Mouse (Mus musculus): ENCODE data around the gene Tsc1.

The Tsc1 gene

DNA sequence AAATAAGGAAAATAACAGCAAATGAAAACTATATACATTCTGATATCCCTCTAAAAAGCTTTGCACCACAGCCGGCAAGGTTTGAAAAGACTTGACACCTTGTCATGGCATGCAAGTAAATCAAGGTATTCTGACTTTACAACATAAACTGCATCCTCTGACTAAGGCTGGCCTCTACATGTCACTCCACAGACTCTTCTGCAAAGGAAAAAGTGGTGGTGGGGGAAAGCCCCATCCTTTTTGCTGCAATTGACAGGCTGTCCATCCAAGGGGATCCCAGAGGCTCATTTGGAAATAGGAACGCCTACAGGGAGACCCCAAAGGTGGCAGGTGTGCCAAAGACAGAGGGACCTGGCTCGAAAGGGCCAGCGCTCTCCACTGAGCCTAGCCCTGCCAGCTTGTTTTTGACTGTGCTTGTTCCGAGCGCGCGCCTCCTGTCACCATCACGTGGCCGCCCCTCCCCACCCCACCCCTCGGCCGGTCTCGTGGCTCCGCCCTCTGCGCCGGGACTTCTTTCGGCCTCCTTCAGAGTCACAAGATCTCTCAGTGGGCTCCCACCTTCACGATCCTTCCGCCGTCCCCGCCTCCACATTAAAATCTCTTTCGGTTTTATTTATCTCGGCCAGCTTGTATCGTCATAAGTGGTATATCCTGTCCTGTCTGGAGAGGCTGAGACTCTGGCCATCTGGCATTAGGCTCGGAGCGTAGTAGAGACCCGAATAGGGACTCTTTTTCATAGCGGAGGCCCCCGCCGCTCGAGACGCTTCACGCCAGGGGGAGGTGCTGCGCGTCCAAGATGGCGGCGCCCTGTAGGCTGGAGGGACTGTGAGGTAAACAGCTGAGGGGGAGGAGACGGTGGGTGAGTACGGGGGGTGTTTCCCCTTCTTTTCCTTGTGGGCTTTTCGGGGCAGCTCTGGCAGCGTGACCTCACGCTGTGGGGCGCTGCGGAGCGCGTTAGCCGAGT, at the start of gene Tsc1:
Gene Tsc1, plus strand, starts transcription at position 768 of the 964 bp plus-strand sequence.
- DNase-seq = peak; percentile 97 to 98

DNA sequence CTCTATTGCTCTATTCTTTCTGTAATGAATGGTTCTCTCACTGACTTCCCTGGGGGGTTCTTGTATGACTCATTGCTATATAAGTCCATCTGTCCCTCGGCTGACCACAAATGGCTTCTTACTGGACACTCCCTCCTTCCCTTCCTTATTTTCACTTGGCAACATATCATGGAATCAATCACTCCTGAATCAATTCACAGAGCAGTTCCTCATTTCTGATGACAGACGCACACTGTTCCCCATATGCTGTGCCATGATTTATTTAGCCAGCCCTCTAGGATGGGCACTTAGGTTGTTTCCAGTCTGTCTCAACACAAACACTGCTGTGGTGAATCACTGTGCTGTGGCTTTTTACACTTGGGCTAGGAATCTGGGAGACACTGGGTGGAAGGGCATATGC, 49.5 kb upstream of the Tsc1 start:
- DNase-seq = no peak

DNA sequence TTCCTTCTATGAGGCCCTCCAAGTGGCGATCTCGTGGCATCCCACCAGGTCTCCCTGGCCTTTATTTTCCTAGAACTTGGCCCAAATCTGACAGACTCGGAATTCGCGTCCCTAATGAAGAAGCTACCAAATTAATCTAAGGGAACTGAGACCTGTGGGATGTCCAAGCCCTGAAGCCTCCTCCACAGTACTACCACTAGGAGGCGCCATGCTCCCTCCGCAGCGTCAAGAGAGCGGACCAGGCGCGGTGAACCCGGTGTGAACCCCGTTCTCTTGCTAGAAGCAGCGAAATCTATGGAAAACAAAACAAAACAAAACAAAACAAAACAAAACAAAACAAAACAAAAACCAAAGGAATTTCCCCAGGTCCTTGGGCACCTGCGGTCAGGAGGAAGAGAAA, 48.2 kb upstream of the Tsc1 start:
- peak; percentile 80 to 84 for DNase-seq

DNA sequence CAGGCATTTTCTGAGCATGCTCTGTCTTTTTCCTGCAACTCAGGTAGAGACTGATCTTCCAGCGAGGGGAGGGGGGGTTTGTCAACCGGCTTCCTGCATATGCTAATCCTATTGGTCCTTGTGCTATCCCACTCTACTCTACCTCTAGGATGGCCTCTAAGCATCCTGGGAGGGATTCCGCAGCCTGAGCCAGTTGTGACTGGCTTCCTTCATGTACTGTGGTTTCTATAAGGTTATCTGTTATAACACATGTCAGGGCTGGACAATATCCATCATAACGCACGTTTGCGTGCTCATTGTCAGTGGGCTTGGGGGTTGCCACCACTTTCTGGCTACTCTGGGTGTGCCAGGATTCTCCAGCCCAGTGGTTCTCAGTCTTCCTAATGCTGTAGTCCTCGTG, 45.0 kb upstream of the Tsc1 start:
- no peak for DNase-seq

DNA sequence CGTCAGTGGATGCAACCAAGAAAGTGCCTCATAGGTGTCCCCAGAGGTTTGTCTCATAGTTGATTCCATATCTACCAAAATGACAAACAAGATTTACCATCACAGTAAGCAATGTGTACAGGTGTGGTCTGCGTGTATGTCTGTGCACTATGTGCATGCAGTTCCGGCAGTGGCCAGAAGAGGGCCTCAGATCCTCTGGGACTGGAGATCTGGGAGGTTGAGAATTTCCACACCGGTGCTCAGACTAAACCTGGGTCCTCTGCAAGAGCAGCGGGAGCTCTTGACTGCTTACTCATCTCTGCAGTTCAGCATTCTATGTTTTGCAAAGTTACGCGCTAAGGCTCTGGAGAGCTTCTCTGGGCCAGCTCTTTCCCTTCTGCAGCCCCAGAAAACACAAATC, 44.0 kb upstream of the Tsc1 start:
- DNase-seq = no peak

DNA sequence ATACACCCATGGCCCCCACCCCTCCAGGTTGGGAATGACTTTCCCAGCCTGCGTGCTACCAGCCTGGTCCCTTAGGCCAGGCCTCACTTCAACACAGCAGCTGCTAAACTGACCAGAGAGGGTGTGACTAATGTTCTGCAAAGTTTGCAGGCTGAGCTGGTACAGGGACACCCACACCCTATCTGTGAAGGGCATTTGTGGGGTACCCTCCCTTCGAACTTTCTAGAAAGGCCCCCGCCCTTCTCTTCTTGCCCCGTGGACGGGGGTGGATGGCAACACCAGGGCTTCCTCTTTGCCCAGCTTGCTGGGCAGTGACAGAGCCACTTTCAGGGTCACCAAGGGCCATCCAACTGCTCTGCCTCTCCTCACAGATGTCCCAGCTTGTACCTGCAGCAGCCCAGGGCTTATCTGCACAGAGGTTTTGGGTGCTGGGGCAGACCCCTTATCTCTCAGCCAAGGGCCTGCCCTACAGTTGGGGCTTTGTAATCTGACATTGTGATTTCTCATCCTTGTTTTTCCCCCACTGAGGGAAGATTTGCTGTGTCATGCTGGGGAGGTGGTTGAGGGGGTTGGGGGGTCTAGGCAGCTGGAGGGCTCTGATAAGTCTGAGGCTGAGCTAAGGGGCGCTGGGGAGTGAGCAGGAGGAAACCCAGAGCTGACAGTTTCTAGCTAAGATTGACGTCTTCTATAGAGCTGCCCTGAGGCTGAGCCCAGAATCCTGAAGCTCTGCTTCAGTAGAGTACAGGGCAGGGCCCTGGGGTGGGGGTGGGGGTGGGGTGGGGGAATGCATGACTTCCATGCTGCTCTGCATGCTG, 43.1 kb upstream of the Tsc1 start:
- no peak for DNase-seq

DNA sequence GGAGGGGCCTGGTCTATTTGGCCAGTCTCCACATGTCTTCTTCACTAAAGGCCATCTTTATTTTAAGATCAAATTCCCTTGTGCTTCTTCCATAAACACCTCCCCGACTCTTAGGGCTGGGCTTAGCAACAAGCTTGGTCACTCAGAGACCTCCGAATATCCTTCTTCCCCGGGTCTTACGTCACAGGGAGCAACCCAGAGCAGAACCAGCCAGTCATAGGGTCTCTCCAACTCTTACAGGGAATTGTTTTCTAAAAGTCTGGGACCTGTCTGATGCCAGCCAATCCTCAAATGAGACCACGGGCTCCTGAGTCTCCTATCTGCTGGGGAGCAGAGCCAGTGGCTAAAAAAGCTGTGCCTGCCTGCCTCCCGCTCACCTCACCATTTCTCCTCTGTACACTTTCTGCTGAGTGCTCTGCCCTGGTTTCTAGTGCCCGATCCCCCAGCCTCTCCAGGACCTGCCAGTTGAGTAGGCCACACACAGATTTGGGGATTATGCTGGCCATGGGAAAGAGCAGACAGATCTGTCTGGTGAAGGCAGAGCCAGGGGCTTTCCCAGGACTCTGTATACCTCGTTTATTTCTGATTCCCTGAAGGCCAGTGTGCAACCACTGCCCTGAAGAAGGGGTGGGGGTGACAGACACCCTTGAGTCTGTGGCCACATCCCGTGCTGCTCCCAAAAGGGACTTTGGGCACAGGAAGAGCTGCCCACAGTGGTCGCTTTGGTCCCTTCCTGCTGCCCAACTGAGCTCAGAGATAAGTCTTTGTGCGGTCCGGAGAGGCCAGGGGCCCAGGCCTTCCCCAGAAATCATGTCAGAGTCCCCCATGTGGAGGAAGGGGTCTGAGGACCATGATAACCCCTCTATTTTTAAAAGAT, 42.1 kb upstream of the Tsc1 start:
- no peak for DNase-seq

DNA sequence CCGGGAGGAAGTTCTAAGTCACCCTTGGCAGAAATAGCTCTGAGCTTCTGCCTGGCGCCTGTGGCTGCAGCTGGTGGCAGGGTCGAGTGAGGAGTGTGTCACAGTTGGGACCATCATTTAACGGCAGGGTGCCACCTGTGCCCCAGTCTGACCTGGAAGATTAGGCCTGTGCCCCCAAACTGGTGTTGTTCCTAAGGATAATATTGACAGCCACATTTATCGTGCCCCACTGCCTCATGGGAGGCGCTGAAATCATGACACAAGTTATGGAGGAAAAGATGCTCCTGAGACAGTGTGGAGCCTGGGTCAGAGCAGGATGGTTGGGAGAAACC, 41.5 kb upstream of the Tsc1 start:
- DNase-seq = no peak

DNA sequence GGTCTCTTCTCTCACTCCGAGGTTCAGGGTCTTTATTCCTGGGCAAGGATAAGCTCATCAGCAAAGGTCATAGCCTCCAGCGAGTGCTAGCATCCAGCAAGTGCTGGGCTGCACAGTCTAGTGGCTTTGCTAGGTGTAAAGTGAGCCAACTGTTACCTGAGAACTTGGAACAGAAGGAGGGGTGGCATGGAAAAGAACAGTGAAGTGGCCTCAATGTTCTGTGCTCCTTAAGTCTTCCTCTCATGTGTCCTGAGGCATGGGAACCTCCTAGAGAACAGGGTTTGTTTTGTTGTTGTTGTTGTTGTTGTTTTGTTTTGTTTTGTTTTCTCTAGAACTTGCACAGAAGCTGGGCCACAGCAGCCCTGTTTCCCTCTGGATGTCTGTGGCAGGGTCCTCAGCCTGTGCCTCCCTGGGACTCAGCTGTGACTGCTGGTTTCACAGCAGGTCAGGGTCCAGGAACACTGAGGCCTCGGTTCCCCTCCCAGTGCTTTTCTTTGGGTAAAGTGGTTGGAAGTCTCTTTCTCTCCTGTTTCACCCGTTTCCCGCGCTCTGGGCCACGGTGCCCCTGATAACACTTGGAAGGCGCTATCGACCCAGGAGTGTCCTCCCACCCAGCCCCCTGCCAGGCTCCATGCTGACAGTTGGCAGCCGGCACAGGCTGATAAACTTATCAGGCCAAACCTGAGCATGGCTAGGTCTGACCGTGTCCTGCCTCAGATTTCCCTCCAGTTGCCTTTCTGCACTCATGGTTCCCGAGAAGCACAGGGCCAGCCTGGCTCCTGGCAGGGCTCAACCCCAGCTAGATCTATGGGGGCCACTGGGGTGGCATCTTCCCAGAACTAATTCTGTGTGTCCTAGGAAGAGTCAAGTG, 39.1 kb upstream of the Tsc1 start:
- no peak for DNase-seq

DNA sequence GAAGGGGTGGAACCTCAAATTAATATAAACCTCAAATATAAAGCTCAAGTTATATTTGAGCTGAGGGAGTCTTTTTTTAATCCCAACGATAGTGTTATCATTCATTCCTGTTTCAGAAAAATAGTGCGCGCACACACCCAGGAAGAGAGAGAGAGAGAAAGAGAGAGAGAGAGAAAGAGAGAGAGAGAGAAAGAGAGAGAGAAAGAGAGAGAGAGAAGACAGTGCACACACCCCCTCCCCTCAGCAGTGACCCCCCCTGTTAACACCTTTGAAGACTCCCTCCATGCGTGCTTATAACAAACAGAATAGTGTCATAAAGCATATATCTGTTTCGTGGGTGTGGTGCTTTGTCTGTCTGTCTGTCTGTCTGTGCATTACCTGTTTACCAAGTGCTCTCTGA, 37.5 kb upstream of the Tsc1 start:
- no peak for DNase-seq

DNA sequence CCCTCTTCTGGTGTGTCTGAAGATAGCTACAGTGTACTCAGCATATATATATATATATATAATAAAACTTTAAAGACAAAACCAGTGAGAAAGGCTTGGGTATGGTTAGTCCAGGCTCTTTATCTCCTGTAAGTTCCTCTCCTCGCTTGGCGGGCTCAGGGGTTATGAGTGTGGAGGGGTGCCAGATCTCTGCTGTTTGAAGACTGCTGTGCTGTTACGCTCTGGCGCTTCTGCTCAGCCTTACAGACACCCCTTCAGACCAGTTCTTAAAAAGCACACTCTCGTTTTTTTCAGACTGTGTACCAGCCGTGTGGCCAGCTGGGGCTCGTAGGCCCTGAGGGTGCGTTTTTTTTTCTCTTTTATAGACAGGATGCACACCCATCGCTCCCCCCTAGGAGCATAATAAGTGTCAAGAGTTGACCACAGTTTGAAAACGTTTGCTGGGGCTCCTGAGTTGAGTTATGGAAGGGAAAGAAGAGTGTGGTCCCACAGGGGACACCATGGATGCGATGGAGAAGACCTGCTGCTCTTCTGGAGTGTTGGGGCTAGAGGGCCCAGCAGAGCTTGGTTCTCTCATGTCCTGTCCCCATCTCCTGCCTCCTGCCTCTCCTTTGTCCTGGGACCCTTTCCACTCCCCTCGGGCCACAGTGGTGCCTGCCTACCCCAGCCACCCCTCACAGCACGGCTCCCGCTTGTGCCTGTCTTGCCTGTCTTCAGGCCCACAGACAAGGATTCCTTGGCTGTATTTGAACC, 35.1 kb upstream of the Tsc1 start:
- DNase-seq = no peak

DNA sequence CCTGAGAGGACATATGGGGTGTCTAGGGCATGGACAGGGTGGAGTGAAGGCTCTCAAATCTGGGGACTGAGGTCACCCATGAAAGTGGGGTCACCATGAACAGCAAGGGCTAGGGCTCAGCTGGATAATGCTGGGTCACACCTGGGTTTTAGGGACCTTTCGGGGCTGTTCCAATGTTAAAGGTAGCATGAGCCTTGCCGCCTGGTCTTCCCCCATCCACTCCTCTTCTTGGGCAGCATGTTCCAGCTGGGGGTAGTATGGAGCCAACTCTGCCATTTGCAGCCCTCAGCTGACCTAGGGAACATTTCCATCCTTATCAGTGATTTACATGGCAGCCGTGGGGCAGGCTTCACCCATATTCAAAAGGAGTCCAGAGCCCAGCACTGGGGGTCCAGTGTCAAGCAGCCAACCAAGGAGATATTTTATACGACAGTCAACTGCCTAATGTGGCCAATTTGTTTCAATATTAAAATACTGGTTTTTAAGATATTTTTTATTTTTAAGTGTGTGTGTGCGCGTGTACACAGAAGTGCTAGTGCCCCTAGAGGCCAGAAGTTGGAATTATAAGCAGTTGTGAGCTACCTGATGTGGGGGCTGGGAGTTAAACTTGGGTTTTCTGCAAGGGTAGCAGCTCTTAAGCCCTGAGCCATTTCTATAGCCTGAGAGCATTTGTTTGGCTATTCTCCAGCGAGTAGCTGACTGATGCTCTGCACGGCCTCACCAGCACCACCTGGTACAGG, 34.3 kb upstream of the Tsc1 start:
- DNase-seq = no peak

DNA sequence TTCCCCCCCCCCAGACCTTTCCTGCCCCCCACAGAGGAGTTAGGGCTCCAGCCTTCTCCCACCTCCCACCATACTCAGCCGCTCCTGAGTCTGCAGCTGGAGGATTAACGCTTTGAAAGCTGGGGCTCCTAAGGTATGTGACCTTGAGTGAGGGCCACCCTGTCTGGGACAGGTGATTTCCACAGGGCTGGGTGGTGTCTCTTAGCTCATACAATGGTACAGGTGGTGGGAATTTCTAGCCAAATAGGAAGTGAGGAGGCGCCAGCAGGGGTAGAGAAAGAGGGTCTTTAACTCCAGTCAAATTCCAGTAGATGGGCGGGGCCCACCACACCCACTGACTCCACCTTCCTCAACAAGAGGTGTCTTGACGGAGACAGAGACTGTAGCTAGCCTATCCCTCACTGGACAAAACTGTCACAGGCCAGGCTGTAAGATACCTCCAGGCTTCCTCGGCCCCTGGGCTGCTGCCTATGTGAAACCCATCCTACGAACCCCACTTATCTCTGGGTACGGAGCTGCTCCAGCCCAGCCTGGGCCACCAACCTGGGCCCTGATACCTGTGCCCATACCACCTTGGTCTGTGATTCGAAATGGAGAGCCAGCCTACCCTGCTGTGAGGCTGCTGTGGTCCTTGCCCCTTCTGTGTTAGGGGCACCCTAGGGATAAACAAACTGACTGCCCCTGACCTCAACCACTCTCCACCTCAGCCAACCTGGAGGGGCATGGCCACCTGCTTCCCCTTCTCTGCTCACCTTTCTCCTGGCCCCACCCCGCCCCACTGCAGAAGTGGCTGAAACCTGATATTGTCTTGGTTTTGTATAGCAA, 33.5 kb upstream of the Tsc1 start:
- DNase-seq = no peak

DNA sequence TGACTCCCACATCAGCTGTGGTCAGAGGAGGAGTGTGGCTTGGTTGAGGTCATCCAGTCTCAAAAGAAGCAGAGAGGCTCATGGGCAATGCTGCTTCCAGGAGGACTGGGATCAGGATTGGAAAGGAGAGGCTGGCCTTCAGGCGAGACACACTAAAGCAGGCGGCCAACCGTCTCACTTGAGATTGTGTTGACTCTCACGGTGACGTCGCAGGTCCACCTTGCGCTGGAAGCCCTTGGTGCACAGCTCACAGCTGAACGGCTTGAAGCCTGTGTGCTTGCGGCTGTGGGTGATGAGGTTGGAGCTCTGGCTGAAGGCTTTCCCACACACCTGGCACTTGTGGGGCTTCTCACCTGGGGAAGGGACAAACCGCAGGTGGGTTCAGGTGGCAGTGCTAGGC, 31.2 kb upstream of the Tsc1 start:
- no peak for DNase-seq

DNA sequence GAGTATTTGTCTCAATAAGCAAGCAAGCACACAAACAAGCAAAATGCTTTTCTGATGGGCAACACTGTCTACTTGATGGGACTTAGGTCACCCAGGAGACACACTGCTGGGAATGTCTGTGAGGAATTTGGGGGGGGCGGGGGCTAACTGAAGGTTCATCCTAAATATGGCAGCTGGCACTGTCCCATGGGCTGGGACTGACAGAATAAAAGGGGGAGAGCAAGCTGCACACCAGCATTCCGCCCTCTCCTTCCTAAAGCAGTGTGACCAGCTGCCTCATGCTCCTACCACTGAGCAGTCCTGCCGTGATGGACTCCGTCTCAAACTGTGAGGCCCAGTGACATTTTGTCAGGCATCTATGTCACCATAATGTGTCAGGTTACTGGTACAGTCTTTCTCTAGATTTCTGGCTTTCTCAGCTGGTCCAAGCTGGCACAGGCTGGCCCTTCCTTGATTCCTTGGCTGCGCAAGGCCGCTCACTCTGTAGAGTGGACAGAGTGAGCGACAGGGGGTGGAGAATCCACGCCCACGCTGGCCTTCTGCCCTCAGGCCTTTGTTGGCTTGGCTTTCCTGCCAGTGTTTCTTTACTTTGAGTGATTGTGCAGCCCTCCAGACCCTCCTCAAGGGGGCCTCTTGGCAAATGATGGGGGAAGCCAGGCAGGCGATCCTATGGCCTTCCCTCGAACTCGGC, 30.2 kb upstream of the Tsc1 start:
- DNase-seq = peak; percentile 80 to 85

DNA sequence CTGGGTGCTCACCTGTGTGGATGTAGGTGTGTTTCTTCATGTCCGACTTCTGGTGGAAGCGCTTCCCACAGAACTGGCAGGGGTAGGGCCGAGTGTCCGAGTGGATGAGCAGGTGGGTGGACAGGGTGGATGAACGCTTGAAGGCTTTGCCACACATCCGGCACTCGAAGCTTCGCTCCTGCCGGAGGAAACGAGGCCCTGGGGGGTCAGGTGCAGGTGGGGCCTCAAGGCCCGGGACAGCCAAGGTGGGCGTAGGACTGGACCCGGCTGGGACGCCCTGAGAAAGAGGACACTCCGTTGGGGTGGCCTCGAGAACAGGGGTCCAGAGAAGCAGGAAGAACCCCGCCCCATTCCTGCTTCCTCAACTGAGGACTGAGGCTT, 29.6 kb upstream of the Tsc1 start:
- DNase-seq = no peak

DNA sequence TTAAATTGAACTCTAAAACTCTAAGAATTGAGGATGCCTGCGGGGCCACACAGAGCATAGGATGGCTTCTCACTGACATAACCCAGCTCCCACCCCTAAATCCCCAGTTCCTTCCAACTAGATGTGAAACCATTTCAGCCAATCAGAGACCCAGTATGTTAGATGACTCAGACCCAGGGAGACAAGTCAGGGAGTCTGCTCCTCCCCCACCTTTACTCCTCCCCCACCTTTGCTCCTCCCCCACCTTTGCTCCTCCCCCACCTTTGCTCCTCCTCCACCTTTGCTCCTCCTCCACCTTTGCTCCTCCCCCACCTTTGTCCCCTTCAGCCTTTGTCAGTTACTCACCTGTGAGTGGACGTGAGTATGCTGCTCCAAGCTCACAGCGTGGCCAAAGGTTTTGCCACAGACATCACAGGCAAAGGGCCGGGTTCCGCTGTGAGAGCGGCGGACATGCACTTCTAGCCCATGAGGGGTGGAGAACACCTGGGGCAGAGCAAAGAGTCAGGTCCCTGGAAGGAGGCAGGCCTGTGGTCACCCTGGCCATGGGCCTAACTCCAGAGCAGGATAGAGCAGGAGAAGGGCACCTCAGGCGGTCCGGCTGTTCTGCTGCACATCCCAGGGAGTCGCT, 28.5 kb upstream of the Tsc1 start:
- DNase-seq = no peak

DNA sequence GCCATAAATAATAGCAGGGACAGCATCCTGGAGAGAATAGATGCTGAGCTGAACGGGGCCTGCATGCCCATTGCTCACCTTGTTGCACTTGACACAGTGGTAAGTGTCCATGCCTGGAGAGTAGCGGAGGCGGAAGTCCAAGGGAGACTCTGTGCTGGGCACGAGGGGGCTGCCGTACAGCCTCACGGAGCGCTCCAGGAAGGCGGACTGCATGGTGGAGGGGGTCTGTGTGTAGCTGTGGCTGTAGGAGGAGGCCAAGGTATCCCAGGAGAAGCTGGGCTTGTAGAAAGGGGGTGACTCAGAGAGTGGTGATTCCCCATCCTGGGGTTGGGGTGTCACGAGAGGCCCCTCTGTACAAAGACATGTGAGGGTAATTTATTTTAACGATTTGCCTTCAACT, 27.4 kb upstream of the Tsc1 start:
- DNase-seq = no peak

DNA sequence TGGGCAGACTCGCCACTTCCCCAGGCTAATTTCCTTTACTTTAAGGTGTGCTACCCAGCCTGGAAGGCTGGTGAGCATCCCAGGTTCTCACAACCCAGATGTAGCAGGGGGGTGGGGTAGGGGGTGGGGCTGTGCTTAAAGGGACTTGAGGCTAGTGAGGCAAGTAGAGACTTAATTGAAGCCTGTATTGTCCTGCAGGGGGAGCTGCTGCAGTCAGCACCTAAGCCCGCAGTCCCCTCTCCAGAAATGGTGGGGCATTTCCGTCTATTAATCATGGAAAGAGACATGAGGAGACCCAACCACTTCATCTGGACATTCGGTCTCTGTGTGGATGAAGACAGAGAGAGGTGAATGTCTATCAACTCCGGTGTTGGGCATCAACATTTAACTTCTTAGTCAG, 24.7 kb upstream of the Tsc1 start:
- no peak for DNase-seq

All from cerebellum, postnatal 14 days (tissue).